Mouse (Mus musculus): ENCODE measurements around the gene Gucd1.
"Not testable (repeated sequence)": the region's sequence is repeated elsewhere in the genome, so short reads cannot be mapped to it uniquely, and the experiment has no call there.

Gucd1 gene

DNA sequence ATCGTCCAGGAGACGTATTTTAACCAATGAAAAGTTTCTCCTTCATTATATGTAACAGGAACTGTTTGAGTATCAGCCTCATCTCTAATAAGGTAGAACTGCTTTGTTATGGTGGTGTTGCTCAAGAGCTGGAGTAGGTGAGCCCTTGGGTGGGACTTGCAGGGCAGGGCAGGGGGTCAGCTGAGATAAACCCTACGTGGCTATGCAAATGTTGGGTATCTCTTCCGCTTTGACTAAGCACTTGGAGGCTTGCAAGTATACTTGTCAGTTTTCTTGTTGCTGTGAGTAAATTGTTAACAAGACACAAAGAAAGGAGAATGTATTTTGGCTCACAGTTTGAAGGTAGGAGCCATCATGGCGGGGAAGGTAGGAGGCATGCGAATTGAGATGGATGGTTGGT lies 87.1 kb downstream of the Gucd1 start:
- DNase-seq (ENCODE audit: low spot score) = no peak

DNA sequence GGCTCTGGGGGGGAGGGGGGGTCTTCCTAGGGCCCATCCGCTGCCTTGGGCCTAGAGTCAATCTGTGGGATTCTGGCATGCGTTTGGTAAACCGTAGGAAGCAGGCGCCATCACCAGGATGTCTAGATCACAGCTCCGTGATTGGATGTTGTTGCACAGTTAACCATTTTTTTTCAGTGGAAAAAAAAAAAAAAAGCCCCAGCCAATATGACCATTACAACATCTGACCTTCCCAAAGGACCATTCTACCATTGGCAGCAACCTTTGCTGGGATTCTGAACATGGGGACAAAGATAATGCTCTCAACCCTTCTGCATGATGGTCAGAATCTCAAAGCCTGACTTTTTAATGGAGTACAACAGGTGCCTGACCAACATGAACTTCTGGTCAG lies 87.6 kb downstream of the Gucd1 start:
- no peak for DNase-seq (ENCODE audit: low spot score)

GRCm38 (mm10) chr10:75429522-75430146 lies 88.1 kb downstream of the Gucd1 start:
- DNase-seq (ENCODE audit: low spot score) = peak; percentile 49

GRCm38 (mm10) chr10:75429004-75429380 lies 88.8 kb downstream of the Gucd1 start:
- DNase-seq (ENCODE audit: low spot score) = no peak

DNA sequence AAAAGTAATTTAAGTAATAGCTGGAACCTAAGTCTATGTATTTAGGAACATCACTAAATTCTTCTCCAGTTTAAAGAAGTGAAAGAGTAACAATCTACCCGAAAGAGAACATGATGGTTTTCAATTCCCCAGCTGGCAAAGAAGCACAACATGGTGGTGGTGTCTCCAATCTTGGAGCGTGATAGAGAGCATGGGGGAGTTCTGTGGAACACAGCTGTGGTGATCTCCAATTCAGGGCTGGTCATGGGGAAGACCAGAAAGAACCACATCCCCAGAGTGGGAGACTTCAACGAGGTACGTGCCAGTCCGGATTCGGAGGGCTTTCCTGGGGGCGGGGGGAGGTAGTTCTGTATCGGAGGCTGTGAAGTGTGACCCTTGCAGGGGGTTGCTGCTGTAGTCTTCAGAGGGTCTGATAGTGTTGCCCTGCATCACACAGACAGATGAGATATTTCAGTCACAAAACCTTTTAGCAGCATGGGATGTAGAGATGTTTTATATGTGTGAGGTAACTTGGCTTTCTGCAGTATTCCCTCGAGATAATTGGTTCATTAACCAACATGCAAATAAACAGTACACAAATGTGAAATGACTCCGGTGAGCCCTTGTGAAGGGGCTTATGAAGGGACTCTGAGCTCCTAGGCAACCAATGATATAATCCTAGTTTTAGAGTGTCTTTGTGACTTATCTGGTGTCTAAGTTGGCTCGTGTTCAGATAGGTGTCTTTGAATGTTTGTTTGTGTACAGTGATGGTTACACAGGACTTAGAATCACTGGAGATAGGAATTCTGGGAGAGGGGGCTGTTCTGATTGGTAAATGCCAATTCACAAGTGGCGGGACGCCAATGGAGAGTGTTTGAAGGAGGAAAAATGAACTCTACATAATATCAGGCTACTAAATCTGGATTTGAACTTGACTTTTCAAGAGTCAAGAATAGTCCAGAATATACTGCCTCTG lies 89.4 kb downstream of the Gucd1 start:
- DNase-seq (ENCODE audit: low spot score) = no peak

- DNase-seq (ENCODE audit: low spot score) = no peak
Measured at GRCm38 (mm10) chr10:75424498-75424901, 93.3 kb downstream of the Gucd1 start.

DNA sequence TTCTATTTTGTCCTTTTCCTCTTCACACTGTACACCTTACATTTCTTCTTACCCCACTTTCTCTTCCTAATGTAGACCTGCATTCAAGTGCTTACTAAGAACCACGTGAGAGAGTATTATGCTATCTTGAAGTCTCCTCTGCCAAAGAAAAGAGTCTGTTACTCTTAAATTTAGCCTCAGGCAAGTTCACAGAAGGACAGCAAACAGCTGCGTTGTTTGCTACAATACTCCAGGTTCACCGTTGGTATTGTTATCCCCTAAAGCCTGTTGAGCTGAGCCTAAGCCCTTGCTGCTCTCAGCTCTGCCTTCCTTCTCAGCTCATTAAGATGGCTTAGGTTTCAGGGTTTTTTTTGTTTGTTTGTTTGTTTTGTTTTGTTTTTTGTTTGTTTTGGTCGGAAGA lies 99.0 kb downstream of the Gucd1 start:
- no peak for DNase-seq (ENCODE audit: low spot score)

GRCm38 (mm10) chr10:75417363-75418042 lies 100.3 kb downstream of the Gucd1 start:
- no peak for DNase-seq (ENCODE audit: low spot score)

DNA sequence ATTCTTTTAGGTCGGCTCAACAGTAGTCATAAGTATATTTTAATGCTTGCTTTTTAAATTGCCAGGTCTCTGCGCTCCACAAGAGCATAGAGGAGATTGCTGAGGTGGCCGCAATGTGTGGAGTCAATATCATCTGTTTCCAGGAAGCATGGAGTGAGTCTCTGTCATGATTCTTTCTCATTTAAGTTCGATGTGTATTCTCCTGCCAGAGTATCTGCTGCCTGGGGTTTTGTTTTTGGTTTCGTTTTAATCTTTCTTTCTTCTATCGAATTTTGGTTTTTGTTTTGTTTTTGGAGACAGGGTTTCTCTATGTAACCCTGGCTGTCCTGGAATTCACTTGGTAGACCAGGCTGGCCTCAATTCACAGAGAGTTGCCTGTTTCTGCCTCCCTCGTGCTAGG lies 102.8 kb downstream of the Gucd1 start:
- DNase-seq (ENCODE audit: low spot score) = no peak

GRCm38 (mm10) chr10:75412114-75413103 lies 105.4 kb downstream of the Gucd1 start:
- no peak for DNase-seq (ENCODE audit: low spot score)

DNA sequence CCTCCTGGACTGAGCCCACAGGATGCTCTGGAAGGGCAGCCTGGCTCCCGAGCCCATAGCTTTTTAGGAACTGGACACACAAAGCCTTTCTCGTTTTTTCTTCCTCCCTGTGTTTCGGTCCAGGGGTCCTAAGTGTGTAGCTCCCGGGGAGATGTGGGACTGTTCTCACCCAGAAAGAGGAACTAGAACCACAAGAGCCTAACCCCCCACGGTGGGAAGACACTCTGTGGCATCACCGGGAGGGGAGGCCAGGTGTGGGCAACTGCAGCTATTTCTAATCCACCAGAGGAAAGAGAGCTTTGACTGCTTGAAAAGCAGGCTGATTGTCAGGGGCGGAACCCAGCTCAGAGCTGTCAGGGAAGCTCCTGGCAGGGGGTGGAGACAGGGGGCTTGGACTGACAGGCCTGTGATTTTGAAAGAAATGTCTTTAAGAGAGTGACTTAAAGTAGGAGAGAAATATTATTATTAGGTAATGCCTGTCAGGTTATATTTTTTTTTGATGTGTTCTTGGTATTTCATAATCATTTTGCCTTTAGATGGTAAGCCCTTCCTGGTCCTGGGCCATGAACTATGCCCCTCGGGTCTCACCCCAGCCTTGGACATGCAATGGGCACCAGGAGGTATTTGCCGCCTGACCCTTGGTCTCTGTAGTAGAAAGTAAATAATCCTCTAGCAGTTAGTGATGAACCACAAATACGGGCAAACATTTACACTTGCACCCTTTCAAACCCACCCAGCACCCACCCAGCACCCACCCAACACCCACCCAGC lies 106.2 kb downstream of the Gucd1 start:
- DNase-seq (ENCODE audit: low spot score) = not testable (repeated sequence)

- no peak for DNase-seq (ENCODE audit: low spot score)
Measured at GRCm38 (mm10) chr10:75407741-75408140, 110.0 kb downstream of the Gucd1 start.

- no peak for DNase-seq (ENCODE audit: low spot score)
Measured at GRCm38 (mm10) chr10:75406755-75407154, 111.0 kb downstream of the Gucd1 start.

- DNase-seq (ENCODE audit: low spot score) = no peak
Measured at GRCm38 (mm10) chr10:75405916-75406315, 111.9 kb downstream of the Gucd1 start.

DNA sequence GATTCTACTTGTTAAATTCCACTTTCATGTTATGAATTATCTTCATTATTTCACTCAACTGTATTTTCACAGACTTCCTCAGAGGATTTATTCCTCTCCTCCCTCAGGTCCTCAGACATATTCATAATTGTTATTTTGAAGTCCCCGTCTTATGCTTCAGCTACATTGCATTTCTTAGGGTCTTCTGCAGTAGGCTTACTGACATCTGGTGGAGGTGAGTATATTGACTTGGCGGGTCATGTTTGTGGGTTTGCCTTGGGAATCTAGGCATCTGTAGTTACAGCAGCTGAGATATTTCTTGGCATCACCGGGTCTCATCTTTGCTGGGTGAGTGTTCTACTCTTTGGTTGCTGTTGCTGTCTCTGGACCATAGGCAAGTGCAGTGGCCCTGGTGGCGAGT lies 116.8 kb downstream of the Gucd1 start, which contains the start of gene Upb1:
Gene Upb1 (plus strand): TSS at position 158 of the 400 bp plus-strand sequence.
- DNase-seq (ENCODE audit: low spot score) = no peak

GRCm38 (mm10) chr10:75396966-75397365 lies 120.8 kb downstream of the Gucd1 start:
- no peak for DNase-seq (ENCODE audit: low spot score)

DNA sequence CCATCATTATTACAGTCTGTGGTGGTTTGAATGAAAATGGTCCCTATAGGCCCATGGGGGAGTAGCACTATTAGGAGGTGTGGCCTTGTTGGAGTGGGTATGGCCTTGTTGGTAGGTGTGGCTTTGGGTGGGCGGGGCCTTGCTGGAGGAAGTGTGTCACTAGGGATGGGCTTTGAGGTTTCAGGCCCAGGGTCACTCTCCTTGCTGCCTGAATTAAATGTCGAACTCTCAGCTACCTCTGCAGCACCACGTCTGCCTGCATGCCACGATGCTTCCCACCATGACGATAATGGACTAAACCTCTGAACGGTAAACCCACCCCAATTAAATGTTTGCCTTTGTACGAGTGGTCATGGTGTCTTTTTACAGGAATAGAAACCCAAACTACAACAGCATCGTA lies 123.0 kb downstream of the Gucd1 start:
- no peak for DNase-seq (ENCODE audit: low spot score)

- no peak for DNase-seq (ENCODE audit: low spot score)
Measured at GRCm38 (mm10) chr10:75390832-75391231, 126.9 kb downstream of the Gucd1 start.

DNA sequence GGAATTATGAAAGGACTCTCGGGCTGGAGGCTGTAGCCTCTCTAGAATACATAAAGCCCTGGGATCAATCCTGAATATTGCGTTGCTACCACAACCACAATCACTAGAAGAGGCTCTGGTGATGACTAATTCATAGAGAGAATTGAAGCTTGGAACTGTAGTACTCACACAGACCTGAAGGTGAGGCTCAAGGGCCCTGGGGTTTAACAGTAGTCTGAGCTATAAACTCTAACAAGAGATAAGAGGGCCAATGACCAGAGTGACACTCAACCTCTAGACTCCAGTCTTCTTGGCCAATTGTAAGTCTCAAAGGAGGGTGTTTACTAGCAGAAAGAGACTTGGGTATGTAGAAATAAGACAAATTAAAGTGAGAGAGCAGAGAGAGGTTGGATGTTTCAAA lies 127.6 kb downstream of the Gucd1 start:
- no peak for DNase-seq (ENCODE audit: low spot score)

DNA sequence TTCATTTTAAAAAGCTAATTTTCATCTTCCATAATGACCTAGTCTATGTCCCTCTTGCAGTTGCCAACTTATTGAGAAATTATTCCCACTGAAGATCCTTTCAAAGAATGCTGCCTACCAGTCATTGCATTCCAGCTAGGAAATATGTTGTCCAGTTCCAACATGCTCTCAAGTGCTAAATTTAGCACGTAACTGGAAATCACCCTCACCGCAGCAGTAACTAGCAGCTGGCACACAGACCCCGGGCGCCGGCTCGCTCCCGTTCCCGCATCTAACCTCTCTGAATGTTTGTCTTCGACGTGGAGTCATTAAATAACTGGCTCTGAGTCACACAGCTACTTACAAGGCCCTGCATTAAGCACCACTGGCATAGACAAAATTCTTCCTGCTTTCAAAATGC lies 139.1 kb downstream of the Gucd1 start:
- no peak for DNase-seq (ENCODE audit: low spot score)

All from layer of hippocampus, adult 11-12 months (tissue).